Mouse (Mus musculus) gastrocnemius, postnatal 14 days (tissue): ENCODE results near the gene Hsdl1. TPM values are rescaled to one million over a fixed set of nuclear protein-coding genes. Genes with fewer than 3 reads are reported as not detected.

Experiments
- DNase-seq: peaks from one replicate; pipeline ENCODE4 v3.0.0; 2021; ENCODE audit warnings: mixed read lengths
- intact Hi-C: fragments of 180-260 bp; cut with DNase I; formaldehyde crosslinking; loops from one replicate; pipeline ENCODE4 v1.15.1; 2025; ENCODE audit warnings: low total_unique reads
- total RNA-seq, 2 experiments: library from RNA; stranded (reverse); gene quantifications; 2 replicates each; pipeline ENCODE4 v1.2.3; 2021

The Hsdl1 gene
- total RNA-seq, 2 experiments from 2014 or later, result 12.6 to 13.7 TPM

DNA sequence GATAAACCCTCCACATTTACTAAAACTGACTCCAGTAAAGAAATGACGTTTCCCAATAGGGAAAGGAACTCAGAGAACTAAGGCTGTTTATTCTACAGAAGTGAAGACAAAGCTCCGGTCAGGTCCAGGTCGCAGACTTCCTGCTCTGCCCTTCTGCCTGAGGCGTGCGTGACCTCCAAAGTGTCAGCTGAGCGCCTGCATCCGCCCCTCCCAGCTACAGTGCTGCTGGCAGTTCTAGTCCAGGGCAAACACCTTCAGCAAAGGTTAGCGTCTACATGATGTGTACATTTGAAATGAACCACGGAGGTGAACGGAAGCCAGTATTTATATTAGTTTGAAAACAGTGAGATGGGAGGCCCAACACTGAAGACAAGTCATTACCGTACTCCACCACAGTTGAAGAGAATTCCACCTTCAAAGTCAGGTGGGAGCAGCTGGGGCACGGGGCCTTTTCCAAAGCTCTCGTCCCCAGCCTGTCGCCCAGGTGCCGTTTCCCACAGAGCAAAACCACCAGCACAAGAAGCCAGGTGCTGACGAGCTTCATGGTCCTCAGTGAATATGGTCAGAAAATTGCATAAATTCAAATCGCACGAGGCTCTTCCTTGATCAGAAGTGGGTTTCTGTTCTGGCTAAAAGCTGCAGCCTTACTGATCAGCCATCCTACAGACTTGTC is 27.8 kb downstream of the Hsdl1 start:
- intact Hi-C loops, result no loop called here
- DNase-seq, result no peak

DNA sequence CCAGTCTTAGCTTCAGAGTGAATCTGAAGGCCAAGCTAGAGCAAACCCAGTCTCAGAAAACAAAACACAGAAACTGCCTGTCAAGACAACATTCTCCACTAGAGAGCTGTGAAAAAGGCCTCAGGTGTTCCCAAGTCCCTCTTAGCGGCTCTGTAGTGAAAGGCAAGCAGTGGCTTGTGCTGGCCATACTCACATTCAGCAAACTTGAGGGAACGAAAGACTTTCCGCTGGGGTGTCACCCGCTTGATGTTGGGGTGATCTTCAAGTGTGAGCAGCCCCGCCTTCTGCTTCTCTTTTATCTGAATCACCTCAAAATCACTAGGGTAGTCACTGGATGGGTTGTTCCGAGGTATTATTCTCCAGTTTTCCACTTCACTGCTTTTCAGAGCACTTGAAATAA is 29.2 kb downstream of the Hsdl1 start:
- intact Hi-C loops, result no loop called here
- DNase-seq, result no peak

DNA sequence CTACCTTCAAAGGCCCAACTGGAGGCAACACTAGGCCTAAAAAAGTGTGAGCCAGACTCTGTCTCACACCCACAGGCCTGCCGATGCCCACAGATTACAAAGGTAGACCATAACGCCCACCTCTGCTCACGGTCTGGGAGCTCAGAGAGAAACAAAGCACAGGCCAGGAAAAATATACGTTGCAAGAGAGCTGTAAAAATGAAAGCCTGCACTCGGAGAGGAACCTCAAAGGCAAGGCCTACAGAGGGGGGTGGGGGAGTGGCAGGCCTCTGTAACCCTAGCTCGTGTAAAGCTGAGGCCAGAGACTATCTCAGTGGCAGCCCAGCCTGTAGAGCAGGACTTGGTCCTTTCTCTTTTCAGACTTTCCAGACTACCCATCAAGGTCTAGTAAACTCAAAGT is 29.8 kb downstream of the Hsdl1 start:
- intact Hi-C loops, result no loop called here

DNA sequence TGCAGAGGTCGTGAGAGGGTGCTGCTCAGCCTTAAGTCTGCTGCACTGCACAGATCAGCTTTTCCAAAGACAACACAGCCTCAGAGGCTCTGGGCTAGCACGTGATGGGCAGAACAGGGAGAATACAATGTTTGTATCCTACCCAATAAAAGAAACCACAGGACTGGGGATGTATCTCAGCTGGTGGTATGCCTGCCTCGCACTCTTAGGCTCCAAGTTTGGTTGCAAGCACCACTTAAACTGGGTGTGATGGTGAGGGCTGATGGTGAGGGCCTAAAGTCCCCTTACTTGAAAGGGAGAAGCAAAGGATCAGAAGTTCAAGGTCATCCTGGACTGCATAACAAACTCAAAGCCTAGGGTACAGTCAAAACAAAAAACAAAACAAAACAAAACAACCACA is 30.4 kb downstream of the Hsdl1 start:
- intact Hi-C loops, result no loop called here

More for the DNA sequence above, 29.8 kb downstream of the Hsdl1 start:
- DNase-seq, result no peak

DNA sequence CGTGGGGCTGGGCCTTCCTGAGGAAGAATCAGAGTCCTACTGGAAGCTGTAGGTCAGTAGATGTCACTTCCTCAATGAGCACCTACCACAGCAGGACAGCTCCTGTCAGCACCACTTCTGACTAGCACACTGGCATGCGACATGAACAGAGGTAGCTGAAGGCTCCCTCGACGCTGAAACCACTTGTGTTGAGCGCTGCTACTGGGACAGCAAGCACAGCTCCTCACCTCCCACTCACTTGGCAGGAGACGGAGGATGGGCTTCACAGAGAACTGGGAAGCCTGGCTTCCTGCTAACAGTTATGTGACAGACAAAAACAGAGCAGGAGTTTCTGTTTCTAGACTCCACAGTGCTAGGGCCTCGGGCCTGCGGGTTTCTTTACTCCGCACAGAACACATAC is 43.0 kb downstream of the Hsdl1 start:
- intact Hi-C loops, result no loop called here
- DNase-seq, result no peak

More for the DNA sequence above, 30.4 kb downstream of the Hsdl1 start:
- DNase-seq, result no peak

DNA sequence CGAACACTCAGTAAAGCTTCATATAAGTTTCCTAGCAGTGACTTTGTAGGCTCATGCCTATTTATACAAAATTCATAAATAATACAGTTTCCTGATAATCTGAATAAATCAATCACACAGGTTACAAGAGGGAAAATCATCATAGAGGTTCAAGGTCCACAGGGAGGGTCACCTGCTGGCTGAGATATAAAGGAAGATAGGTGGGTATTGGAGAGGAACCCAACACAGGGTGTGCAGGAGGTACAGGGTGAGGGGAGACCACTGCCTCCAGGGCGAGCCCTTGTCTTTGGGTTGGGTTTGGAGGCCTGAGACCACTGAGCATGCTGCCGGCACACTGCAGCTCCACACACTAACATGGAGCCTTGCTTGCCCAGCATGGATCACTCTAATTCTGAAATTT is 43.6 kb downstream of the Hsdl1 start:
- intact Hi-C loops, result no loop called here

DNA sequence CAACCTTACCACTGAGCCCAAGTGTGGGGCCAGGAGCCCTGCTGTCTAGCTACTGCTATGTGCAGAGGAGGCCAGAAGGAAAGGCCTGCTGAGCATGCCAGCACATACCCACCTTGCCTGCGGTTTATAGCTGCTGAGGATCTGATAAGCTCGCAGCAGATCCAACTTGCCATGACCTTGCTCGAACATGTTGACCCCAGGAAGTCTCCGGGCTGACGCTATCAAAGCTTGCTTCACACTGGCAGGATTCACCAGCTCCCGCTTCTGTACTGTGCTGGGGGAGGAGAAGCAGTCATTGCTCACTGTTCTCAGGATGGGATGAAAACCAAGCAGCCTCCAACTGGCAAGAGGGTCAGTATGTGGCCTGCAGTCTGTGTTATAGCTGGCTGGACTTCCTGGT is 44.0 kb downstream of the Hsdl1 start:
- no peak for DNase-seq
- intact Hi-C loops, result no loop called here

More for the DNA sequence above, 43.6 kb downstream of the Hsdl1 start:
- no peak for DNase-seq

DNA sequence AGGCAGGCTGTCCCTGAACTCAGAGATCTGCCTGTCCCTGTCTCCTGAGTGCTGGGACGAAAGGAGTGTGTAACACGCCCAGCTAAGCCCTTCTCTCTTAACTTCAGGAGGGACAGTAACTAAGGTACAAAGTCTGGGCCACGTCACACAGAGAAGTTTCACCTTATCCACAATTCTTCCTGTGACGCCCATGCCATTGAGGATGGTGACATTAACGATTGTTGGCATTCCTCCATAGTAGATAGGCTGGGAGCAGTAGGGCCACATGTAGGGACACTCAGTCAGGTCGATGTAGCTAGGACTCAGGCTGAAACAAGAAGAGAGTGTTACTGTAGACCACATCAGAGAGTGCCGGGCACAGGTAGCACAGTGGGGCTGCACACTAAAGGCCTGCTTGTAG is 46.2 kb downstream of the Hsdl1 start:
- intact Hi-C loops, result no loop called here
- DNase-seq, result no peak

DNA sequence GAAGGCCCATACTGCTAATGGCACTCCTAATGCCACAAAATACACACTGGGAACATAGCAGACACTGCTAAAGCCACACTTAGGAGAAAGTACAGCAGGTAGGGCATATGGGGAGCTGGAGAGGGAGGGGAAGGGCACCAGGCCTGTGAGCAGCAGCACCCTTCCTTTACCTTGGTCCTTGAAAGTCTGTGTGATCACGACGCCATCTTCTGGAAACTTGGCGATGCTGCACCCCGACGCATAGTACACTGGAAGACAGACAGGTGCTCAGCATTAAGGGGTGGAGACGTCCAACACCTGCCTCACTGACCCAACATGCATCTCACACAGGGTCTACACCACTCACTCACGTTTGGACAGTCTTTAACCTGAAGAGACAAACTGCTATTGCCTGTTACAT is 54.9 kb downstream of the Hsdl1 start:
- intact Hi-C loops, result no loop called here
- no peak for DNase-seq

DNA sequence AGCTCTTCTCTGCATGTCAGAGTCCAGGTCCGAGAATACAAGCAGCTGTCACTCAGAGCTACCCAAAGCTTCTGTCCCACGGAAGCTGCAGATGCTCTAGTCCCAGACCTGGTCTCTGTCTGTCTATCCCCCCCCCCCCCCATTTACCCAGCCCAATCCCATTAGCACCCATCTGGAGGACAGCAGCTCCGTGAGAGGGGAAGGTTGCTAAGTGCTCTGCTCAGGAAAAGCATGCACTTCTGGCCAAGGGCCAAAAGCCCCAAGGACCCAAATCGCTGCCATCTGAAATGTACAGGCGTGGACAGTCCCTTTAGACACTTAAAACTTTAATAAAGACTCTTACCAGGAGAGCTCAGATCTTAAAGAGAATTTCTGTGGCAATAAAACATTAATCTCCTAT is 58.3 kb downstream of the Hsdl1 start:
- no peak for DNase-seq
- intact Hi-C loops, result no loop called here

DNA sequence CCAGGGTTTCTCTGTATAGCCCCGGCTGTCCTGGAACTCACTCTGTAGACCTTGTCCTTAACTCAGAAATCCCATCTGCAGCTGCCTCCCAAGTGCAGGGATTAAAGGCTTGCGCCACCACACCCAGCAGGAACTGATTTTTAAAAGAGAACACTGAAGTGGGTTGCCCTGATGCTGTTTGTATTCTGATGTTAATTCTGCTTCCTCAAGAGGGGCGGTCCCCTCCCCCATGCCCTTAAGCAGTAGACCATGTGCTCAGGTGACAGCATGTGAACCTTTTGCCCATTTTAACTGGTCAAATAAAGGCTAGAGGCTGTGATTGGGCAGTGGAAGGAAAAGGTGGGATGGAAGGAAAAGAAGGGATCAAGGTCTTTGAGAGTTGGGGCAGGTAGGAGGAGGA is 59.2 kb downstream of the Hsdl1 start:
- no peak for DNase-seq
- intact Hi-C loops, result no loop called here

DNA sequence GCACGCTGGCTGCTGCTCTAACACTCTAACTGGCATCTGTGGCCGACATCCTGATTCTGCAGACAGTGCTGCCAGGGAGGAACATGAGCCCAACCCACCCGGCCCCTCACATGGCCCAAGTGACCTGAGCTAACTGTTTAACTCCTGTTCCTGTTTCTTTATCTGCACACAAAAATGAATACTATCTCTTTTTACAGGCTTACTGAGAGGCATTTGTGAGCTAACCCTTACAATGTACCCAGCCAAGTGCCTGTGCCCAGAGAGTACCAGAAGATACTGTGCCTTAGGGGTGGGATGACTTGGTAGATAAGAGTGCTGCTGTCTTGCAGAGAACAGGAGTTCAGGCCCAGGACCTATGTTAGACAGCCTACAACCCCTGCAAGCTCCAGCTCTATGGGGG is 60.0 kb downstream of the Hsdl1 start:
- no peak for DNase-seq
- intact Hi-C loops, result no loop called here

DNA sequence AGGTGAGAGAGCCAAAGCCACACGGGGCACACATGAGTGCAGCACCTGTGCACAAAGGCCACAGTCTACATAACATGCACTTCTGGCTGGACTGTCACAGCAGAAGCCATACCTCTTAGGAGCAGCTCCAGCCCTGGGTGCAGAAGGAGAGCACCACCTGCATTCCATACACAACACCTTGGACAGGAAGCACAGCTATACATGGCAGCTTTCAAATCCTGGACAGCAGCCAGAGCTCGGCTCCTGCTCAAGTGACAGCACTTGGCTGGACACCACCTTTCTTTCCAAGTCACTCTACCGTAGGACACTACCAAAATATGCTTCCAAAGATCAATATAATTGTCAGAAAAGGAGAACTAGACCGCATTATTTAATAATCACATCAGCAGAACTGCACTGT is 61.6 kb downstream of the Hsdl1 start:
- intact Hi-C loops, result no loop called here
- DNase-seq, result no peak

Other genes starting within 250 kb of the Hsdl1 start
- gene Hsbp1, start 230.7 kb downstream of the Hsdl1 start, total RNA-seq, result 100 to 1,000 TPM; 158 to 164 TPM
- 10 to 100 TPM; 67.6 to 94.0 TPM for gene Mlycd, start 180.3 kb downstream of the Hsdl1 start, total RNA-seq
- gene Osgin1, start 141.1 kb downstream of the Hsdl1 start, total RNA-seq, result 1 to 10 TPM; 3.9 to 5.1 TPM
- under 1 TPM; 0.33 to 0.59 TPM for gene Necab2, start 128.5 kb downstream of the Hsdl1 start, total RNA-seq
- not detected for gene Slc38a8, start 73.5 kb downstream of the Hsdl1 start, total RNA-seq
- gene Mbtps1, start 16.4 kb downstream of the Hsdl1 start, total RNA-seq, result 10 to 100 TPM; 37.3 to 39.3 TPM
- gene Dnaaf1, start 52 bp upstream of the Hsdl1 start, total RNA-seq, result not detected
- 1 to 10 TPM; 3.5 to 3.6 TPM for gene Taf1c, start 30.0 kb upstream of the Hsdl1 start, total RNA-seq
- gene Adad2, start 37.6 kb upstream of the Hsdl1 start, total RNA-seq, result not detected
- 1 to 10 TPM; 1.6 to 4.4 TPM for gene Kcng4, start 60.5 kb upstream of the Hsdl1 start, total RNA-seq
- 10 to 100 TPM; 65.6 to 68.3 TPM for gene Wfdc1, start 91.2 kb upstream of the Hsdl1 start, total RNA-seq
- under 1 TPM in 1 of 2 experiments, not detected in 1; 0.12 TPM for gene Atp2c2, start 124.8 kb upstream of the Hsdl1 start, total RNA-seq
- gene Tldc1, start 203.2 kb upstream of the Hsdl1 start, total RNA-seq, result 1 to 10 TPM; 4.1 to 4.3 TPM